Mouse (Mus musculus): ENCODE results near the gene Csk.

Csk gene

GRCm38 (mm10) chr9:57657843-57658242, 4.4 kb upstream of the Csk start:
- DNase-seq (ENCODE audit: low spot score in 2 of 2), result no peak

GRCm38 (mm10) chr9:57656631-57657350, 3.4 kb upstream of the Csk start:
- no peak for DNase-seq (ENCODE audit: low spot score in 2 of 2)

GRCm38 (mm10) chr9:57655749-57656148, 2.3 kb upstream of the Csk start:
- peak; percentile 92 to 95 for DNase-seq (ENCODE audit: low spot score in 2 of 2)

- no peak for DNase-seq (ENCODE audit: low spot score in 2 of 2)
Observed at GRCm38 (mm10) chr9:57654966-57655365, 1.5 kb upstream of the Csk start.

GRCm38 (mm10) chr9:57652855-57653254, 576 bp downstream of the Csk start:
- peak in 1 of 2 experiments; percentile 17 for DNase-seq (ENCODE audit: low spot score in 2 of 2)

- DNase-seq (ENCODE audit: low spot score in 2 of 2), result peak in 1 of 2 experiments; percentile 22
Observed at GRCm38 (mm10) chr9:57652351-57652750, 1.1 kb downstream of the Csk start.

GRCm38 (mm10) chr9:57650786-57651311, 2.6 kb downstream of the Csk start:
- peak in 1 of 2 experiments; percentile 45 for DNase-seq (ENCODE audit: low spot score in 2 of 2)

- no peak for DNase-seq (ENCODE audit: low spot score in 2 of 2)
Observed at GRCm38 (mm10) chr9:57650130-57650785, 3.2 kb downstream of the Csk start.

GRCm38 (mm10) chr9:57647286-57648108, 5.9 kb downstream of the Csk start:
- no peak for DNase-seq (ENCODE audit: low spot score in 2 of 2)

GRCm38 (mm10) chr9:57646551-57647103, 6.8 kb downstream of the Csk start:
- DNase-seq (ENCODE audit: low spot score in 2 of 2), result no peak

- DNase-seq (ENCODE audit: low spot score in 2 of 2), result peak; percentile 92 to 95
Observed at GRCm38 (mm10) chr9:57644944-57645893, 8.2 kb downstream of the Csk start.

GRCm38 (mm10) chr9:57644442-57644943, 8.9 kb downstream of the Csk start:
- no peak for DNase-seq (ENCODE audit: low spot score in 2 of 2)

GRCm38 (mm10) chr9:57643856-57644180, 9.6 kb downstream of the Csk start:
- no peak for DNase-seq (ENCODE audit: low spot score in 2 of 2)

- no peak for DNase-seq (ENCODE audit: low spot score in 2 of 2)
Observed at GRCm38 (mm10) chr9:57643169-57643855, 10.1 kb downstream of the Csk start.

- DNase-seq (ENCODE audit: low spot score in 2 of 2), result no peak
Observed at GRCm38 (mm10) chr9:57641775-57642550, 11.5 kb downstream of the Csk start.

- DNase-seq (ENCODE audit: low spot score in 2 of 2), result no peak
Observed at GRCm38 (mm10) chr9:57641022-57641421, 12.4 kb downstream of the Csk start.

GRCm38 (mm10) chr9:57640384-57640783, 13.0 kb downstream of the Csk start:
- peak; percentile 64 to 67 for DNase-seq (ENCODE audit: low spot score in 2 of 2)

- DNase-seq (ENCODE audit: low spot score in 2 of 2), result no peak
Observed at GRCm38 (mm10) chr9:57639661-57640328, 13.6 kb downstream of the Csk start.
